In the genomic region with DNA sequence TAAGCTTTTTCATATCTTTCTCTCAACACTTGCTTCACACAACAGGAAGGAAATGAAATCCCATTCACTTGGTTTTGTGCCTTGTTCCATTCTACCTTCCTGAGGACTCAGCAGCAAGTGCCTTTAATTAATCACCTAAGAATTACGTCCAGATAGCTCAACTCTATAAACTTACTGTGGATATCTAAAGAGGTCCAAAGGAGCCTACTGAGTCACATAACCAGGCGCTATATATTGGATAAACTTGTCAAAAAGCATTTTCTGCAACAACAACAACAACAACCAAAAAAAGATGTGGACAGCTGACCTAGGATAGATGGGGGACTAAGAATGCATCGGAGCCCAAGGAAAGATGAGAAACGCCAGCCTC, we compare ENCODE assay signal across 8 mouse cellular contexts. TPM values are rescaled to one million over a fixed set of nuclear protein-coding genes. Genes with fewer than 3 reads are reported as not detected.
DNase-seq lines count a peak whose midpoint lies in the region; ATAC-seq and TF ChIP-seq lines count a peak whose summit lies in the region.

No protein-coding gene starts in this region.

- peak overlapping the region; percentile 40; the same call in 1 of the 2 replicates for H3K27ac ChIP-seq in kidney, adult 2 months (ENCODE audit: insufficient read depth, low read depth, low read length)
- H3K27ac ChIP-seq in hindbrain, embryonic 13.5 days, result peak overlapping the region; percentile 98
- H3K27ac ChIP-seq in midbrain, embryonic 13.5 days, result peak overlapping the region; percentile 99

- no peaks in the 10 kb centered on the region for H3K27me3 ChIP-seq in kidney, adult 2 months (replicated peaks; ENCODE audit: control insufficient read depth, insufficient read depth, low read length)
- H3K27me3 ChIP-seq in hindbrain, embryonic 13.5 days, result no peaks in the 10 kb centered on the region
- H3K27me3 ChIP-seq in midbrain, embryonic 13.5 days, result no peaks in the 10 kb centered on the region

- H3K9ac ChIP-seq in hindbrain, embryonic 13.5 days, result peak overlapping the region; percentile 91
- H3K9ac ChIP-seq in midbrain, embryonic 13.5 days (replicated peaks), result peak overlapping the region; percentile 91

- peaks cover 5% of the 10 kb centered on the region; the same call in 1 of the 2 replicates for H3K4me1 ChIP-seq in kidney, adult 2 months (ENCODE audit: control insufficient read depth, insufficient read depth, low read length)
- peaks cover 22% of the 10 kb centered on the region for H3K4me1 ChIP-seq in hindbrain, embryonic 13.5 days (replicated peaks)
- peaks cover 33% of the 10 kb centered on the region for H3K4me1 ChIP-seq in midbrain, embryonic 13.5 days (replicated peaks)

- 1% methylated on average over 4 of the region's 4 CpGs for WGBS in kidney, adult 2 months
- under 1% methylated on average over 4 of the region's 4 CpGs for whole genome bisulfite sequencing in hindbrain, embryonic 13.5 days
- WGBS in midbrain, embryonic 13.5 days, result 0% methylated on average over 4 of the region's 4 CpGs

- TF ChIP-seq CTCF in kidney, adult 2 months (conservative IDR thresholded peaks at IDR 0.05; ENCODE audit: insufficient read depth, insufficient read length, low read depth, low read length), result no peak

- H3K4me2 ChIP-seq in hindbrain, embryonic 13.5 days, result peak overlapping the region; percentile 80
- H3K4me2 ChIP-seq in midbrain, embryonic 13.5 days (replicated peaks), result peak overlapping the region; percentile 78

- no peaks in the 10 kb centered on the region for H3K36me3 ChIP-seq in kidney, adult 2 months (ENCODE audit: control insufficient read depth, insufficient read depth, low read length)
- no peaks in the 10 kb centered on the region for H3K36me3 ChIP-seq in hindbrain, embryonic 13.5 days
- 0 out of 2 replicates have a peak, but pooled peaks cover 4% of the 10 kb centered on the region for H3K36me3 ChIP-seq in midbrain, embryonic 13.5 days

- no peak for DNase-seq in kidney, adult 2 months
- DNase-seq in kidney, adult 18-20 months, result no peak
- peak; percentile 46 for DNase-seq in Muller cell, postnatal 12 days (ENCODE audit: inconsistent ontology term)
- no peak for DNase-seq in retina, embryonic 14.5 days (ENCODE audit: low spot score)
- DNase-seq in frontal cortex, postnatal 14 days (ENCODE audit: low spot score in 2 of 2), result no peak
- DNase-seq in cerebellum, adult 11 months, result no peak

- no peak for ATAC-seq in hindbrain, embryonic 13.5 days (ENCODE audit: low FRiP score)
- no peak for ATAC-seq in midbrain, embryonic 13.5 days

- H3K4me3 ChIP-seq in kidney, adult 2 months (ENCODE audit: insufficient read depth, low read depth, low read length), result peak overlapping the region; percentile 85
- peak overlapping the region; percentile 95 for H3K4me3 ChIP-seq in hindbrain, embryonic 13.5 days
- peak overlapping the region; percentile 94 for H3K4me3 ChIP-seq in midbrain, embryonic 13.5 days (replicated peaks)

- no peaks in the 10 kb centered on the region for H3K9me3 ChIP-seq in hindbrain, embryonic 13.5 days
- H3K9me3 ChIP-seq in midbrain, embryonic 13.5 days, result no peaks in the 10 kb centered on the region

- no peak for TF ChIP-seq POLR2A in kidney, adult 2 months (IDR thresholded peaks at IDR 0.05; ENCODE audit: low read depth, low read length)

RNA-seq across cellular contexts. Expression of a gene that starts 1.1 kb away (rescaled TPM):
- 3.4 and 4.0 TPM in 2 replicates for polyA plus RNA-seq in kidney, adult 2 months (2012; rRNA removed)
- 45.1 and 47.0 TPM in 2 replicates for polyA plus RNA-seq in hindbrain, embryonic 13.5 days (2015; fragmentation: Nextera tagmentation; extraction: Ambion mirVana)
- 49.2 and 50.4 TPM in 2 replicates for polyA plus RNA-seq in midbrain, embryonic 13.5 days (2015; fragmentation: Nextera tagmentation; extraction: Ambion mirVana)

RNA-seq across cellular contexts. Expression of a gene that starts 47.1 kb away (rescaled TPM):
- 412 and 442 TPM in 2 replicates for polyA plus RNA-seq in kidney, adult 2 months (2012; rRNA removed)
- 6.8 and 8.8 TPM in 2 replicates for polyA plus RNA-seq in hindbrain, embryonic 13.5 days (2015; fragmentation: Nextera tagmentation; extraction: Ambion mirVana)
- 6.0 and 7.4 TPM in 2 replicates for polyA plus RNA-seq in midbrain, embryonic 13.5 days (2015; fragmentation: Nextera tagmentation; extraction: Ambion mirVana)

Comparison
In these comparisons a context has a peak if more than half of its experiments do, and no peak if none do; other contexts are left out.
1. H3K27ac ChIP-seq: peak in every context shown above with its lines; median percentile 99 in midbrain, embryonic 13.5 days; 98 in hindbrain, embryonic 13.5 days; 40 in kidney, adult 2 months.
2. RNA of a gene that starts 47.1 kb away (polyA plus RNA-seq): 412 to 442 TPM in kidney, adult 2 months; 6.8 to 8.8 TPM in hindbrain, embryonic 13.5 days and 6.0 to 7.4 TPM in midbrain, embryonic 13.5 days; every median in the first group is over 10 times any median in the second.
3. Peak in every context shown above with its lines, with median percentiles within 50 percentile points of each other: H3K4me3 ChIP-seq.